Mouse (Mus musculus): ENCODE results near the gene 9930021J03Rik.

- TF ChIP-seq POLR2A (IDR thresholded peaks at IDR 0.05; ENCODE audit: low read depth, low read length) (no peak), CTCF (IDR thresholded peaks at IDR 0.05; ENCODE audit: borderline replicate concordance, insufficient read depth, low read length) (no peak)
Measured at GRCm38 (mm10) chr19:29713451-29713850, 92.3 kb downstream of the 9930021J03Rik start.
